Mouse (Mus musculus): Measurements from ENCODE around the gene Gm42791.

The Gm42791 gene

GRCm38 (mm10) chr5:148873116-148873515 is 121.8 kb downstream of the Gm42791 start:
- DNase-seq (ENCODE audit: low spot score) = no peak

GRCm38 (mm10) chr5:148869583-148869982 is 125.4 kb downstream of the Gm42791 start:
- no peak for DNase-seq (ENCODE audit: low spot score)

GRCm38 (mm10) chr5:148867766-148868165 is 127.2 kb downstream of the Gm42791 start:
- no peak for DNase-seq (ENCODE audit: low spot score)

- no peak for DNase-seq (ENCODE audit: low spot score)
Observed at GRCm38 (mm10) chr5:148867171-148867570, 127.8 kb downstream of the Gm42791 start.

GRCm38 (mm10) chr5:148866571-148866970 is 128.4 kb downstream of the Gm42791 start:
- DNase-seq (ENCODE audit: low spot score) = no peak

- DNase-seq (ENCODE audit: low spot score) = no peak
Observed at GRCm38 (mm10) chr5:148863409-148863808, 131.5 kb downstream of the Gm42791 start.

GRCm38 (mm10) chr5:148862853-148863252 is 132.1 kb downstream of the Gm42791 start:
- DNase-seq (ENCODE audit: low spot score) = no peak

- DNase-seq (ENCODE audit: low spot score) = no peak
Observed at GRCm38 (mm10) chr5:148862136-148862535, 132.8 kb downstream of the Gm42791 start.

GRCm38 (mm10) chr5:148857522-148857921 is 137.4 kb downstream of the Gm42791 start:
- DNase-seq (ENCODE audit: low spot score) = no peak

GRCm38 (mm10) chr5:148855047-148855446 is 139.9 kb downstream of the Gm42791 start:
- DNase-seq (ENCODE audit: low spot score) = no peak

GRCm38 (mm10) chr5:148854166-148854565 is 140.8 kb downstream of the Gm42791 start:
- no peak for DNase-seq (ENCODE audit: low spot score)

- no peak for DNase-seq (ENCODE audit: low spot score)
Observed at GRCm38 (mm10) chr5:148849516-148849915, 145.4 kb downstream of the Gm42791 start.

- DNase-seq (ENCODE audit: low spot score) = no peak
Observed at GRCm38 (mm10) chr5:148847032-148847431, 147.9 kb downstream of the Gm42791 start.

Measured in ovary, postnatal 36 days (tissue).